Mouse (Mus musculus) ES-Bruce4 (cell line): ENCODE results near the gene Zer1.

ENCODE experiments used
- CTCF ChIP-seq: IDR thresholded peaks from one replicate; pipeline ENCODE4 v1.8.1; 2011; ENCODE audit warnings: low read depth, low read length
- POLR2A ChIP-seq: IDR thresholded peaks from one replicate; pipeline ENCODE4 v1.8.1; 2011; ENCODE audit warnings: low read length; ENCODE audit not compliant: insufficient read depth

DNA sequence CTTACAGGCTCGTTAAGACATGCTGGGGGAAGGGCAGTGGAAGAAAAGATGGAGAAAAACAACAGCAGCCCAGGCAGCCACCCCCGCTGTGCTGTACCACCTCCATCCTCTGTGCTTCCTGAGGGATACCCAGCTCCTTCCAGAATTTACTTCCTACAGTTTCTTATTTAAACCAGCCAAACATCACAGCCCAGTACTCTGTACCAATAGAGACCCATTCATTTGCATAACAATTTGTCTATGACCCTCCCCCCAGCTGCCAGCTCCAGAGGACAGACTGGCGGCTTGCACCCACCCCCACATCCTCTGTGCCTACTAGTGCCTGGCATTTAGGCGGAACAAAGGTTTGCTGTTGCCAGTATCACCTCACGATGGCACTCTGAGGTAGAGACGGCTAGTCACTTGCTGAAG, 4.7 kb downstream of the Zer1 start:
- TF ChIP-seq CTCF (no peak), POLR2A (no peak)
